Mouse (Mus musculus) limb, embryonic 15.5 days (tissue): Measurements from ENCODE around the gene Jazf1. TPM values are rescaled to one million over a fixed set of nuclear protein-coding genes. Genes with fewer than 3 reads are reported as not detected.

ENCODE experiments used
- ATAC-seq: fragments of 200-750 bp; cut with Nextera tagmentation; 2 replicates; pipeline ENCODE4 v1.8.0; 2017; ENCODE audit warnings: low read depth, moderate TSS enrichment; ENCODE audit not compliant: insufficient number of reproducible peaks, low FRiP score, low TSS enrichment
- H3K27ac ChIP-seq: fragments of 300-500 bp; sonication (generic); 2 replicates; pipeline ENCODE4 v1.5.1; 2015; ENCODE audit warnings: moderate library complexity, mild to moderate bottlenecking, inconsistent platforms
- H3K27me3 ChIP-seq: fragments of 300-500 bp; sonication (generic); 2 replicates; pipeline ENCODE4 v1.6.1; 2015; ENCODE audit warnings: inconsistent platforms
- H3K36me3 ChIP-seq: fragments of 300-500 bp; sonication (generic); 2 replicates; pipeline ENCODE4 v1.6.1; 2015; ENCODE audit warnings: inconsistent platforms
- H3K4me1 ChIP-seq: fragments of 300-500 bp; sonication (generic); 2 replicates; pipeline ENCODE4 v1.6.1; 2015; ENCODE audit warnings: inconsistent platforms
- H3K4me2 ChIP-seq: fragments of 300-500 bp; sonication (generic); 2 replicates; pipeline ENCODE4 v1.6.1; 2015; ENCODE audit warnings: mild to moderate bottlenecking, inconsistent platforms
- H3K4me3 ChIP-seq: fragments of 300-500 bp; sonication (generic); 2 replicates; pipeline ENCODE4 v1.5.1; 2015; ENCODE audit warnings: mild to moderate bottlenecking, inconsistent platforms
- H3K9ac ChIP-seq: fragments of 300-500 bp; sonication (generic); 2 replicates; pipeline ENCODE4 v1.6.1; 2015; ENCODE audit warnings: inconsistent platforms
- H3K9me3 ChIP-seq: fragments of 300-500 bp; sonication (generic); 2 replicates; pipeline ENCODE4 v1.6.1; 2016; ENCODE audit warnings: inconsistent platforms
- WGBS: fragments of 180-500 bp; shearing (Covaris S2); methylation state at CpG from one replicate; pipeline ENCODE4 v1.1.7; 2015; 5-methylcytosine and 5-hydroxymethylcytosine counted together
- polyA plus RNA-seq: library from polyadenylated mRNA; unstranded; fragments of >200 nt; fragmentation: Nextera tagmentation; extraction: Ambion mirVana; gene quantifications from 2 replicates; pipeline ENCODE4 v1.2.1, GENCODE M21; 2015

Jazf1 gene
- polyA plus RNA-seq, 1 experiment from 2014 or later, result 21.0 TPM

- Histone ChIP-seq H3K9ac (no peak overlapping the region), H3K4me3 (no peak overlapping the region), H3K36me3 (no peaks in the 10 kb centered on the region), H3K4me2 (no peak overlapping the region), H3K9me3 (no peaks in the 10 kb centered on the region), H3K4me1 (peaks cover 14% of the 10 kb centered on the region), H3K27me3 (no peaks in the 10 kb centered on the region), H3K27ac (no peak overlapping the region)
- 44% methylated on average over 5 of the region's 5 CpGs for WGBS
- no peak for ATAC-seq
Measured at GRCm38 (mm10) chr6:52950371-52950770, 118.1 kb downstream of the Jazf1 start.

- no peaks in the 10 kb centered on the region for H3K27me3 ChIP-seq
- WGBS, result 26% methylated on average over 5 of the region's 5 CpGs
- H3K27ac ChIP-seq, result no peak overlapping the region
- H3K9ac ChIP-seq, result no peak overlapping the region
- no peak overlapping the region for H3K4me2 ChIP-seq
- no peak for ATAC-seq
- no peak overlapping the region for H3K4me3 ChIP-seq
- H3K36me3 ChIP-seq, result no peaks in the 10 kb centered on the region
- peaks cover 16% of the 10 kb centered on the region; the same call in 1 of the 2 replicates for H3K4me1 ChIP-seq
- no peaks in the 10 kb centered on the region for H3K9me3 ChIP-seq
Measured at GRCm38 (mm10) chr6:52942534-52942933, 125.9 kb downstream of the Jazf1 start.

- Histone ChIP-seq H3K27me3 (no peaks in the 10 kb centered on the region), H3K4me2 (no peak overlapping the region), H3K4me1 (peaks cover 16% of the 10 kb centered on the region; the same call in 1 of the 2 replicates), H3K36me3 (no peaks in the 10 kb centered on the region), H3K9ac (no peak overlapping the region), H3K27ac (no peak overlapping the region), H3K4me3 (no peak overlapping the region), H3K9me3 (no peaks in the 10 kb centered on the region)
- no peak for ATAC-seq
- WGBS, result 31% methylated on average over 5 of the region's 5 CpGs
Measured at GRCm38 (mm10) chr6:52942101-52942500, 126.3 kb downstream of the Jazf1 start.

- H3K4me1 ChIP-seq, result peaks cover 25% of the 10 kb centered on the region; the same call in 1 of the 2 replicates
- H3K9me3 ChIP-seq, result no peaks in the 10 kb centered on the region
- no peak overlapping the region for H3K9ac ChIP-seq
- H3K36me3 ChIP-seq, result no peaks in the 10 kb centered on the region
- no peak overlapping the region for H3K27ac ChIP-seq
- no peak for ATAC-seq
- no peak overlapping the region for H3K4me2 ChIP-seq
- WGBS, result 69% methylated on average over 3 of the region's 3 CpGs
- no peak overlapping the region for H3K4me3 ChIP-seq
- no peaks in the 10 kb centered on the region for H3K27me3 ChIP-seq
Measured at GRCm38 (mm10) chr6:52937916-52938315, 130.5 kb downstream of the Jazf1 start.

GRCm38 (mm10) chr6:52936995-52937394 lies 131.4 kb downstream of the Jazf1 start:
- H3K4me1 ChIP-seq, result peaks cover 29% of the 10 kb centered on the region
- WGBS, result 22% methylated on average over 10 of the region's 10 CpGs
- no peaks in the 10 kb centered on the region for H3K36me3 ChIP-seq
- no peak overlapping the region for H3K4me2 ChIP-seq
- H3K4me3 ChIP-seq, result no peak overlapping the region
- no peaks in the 10 kb centered on the region for H3K9me3 ChIP-seq
- H3K9ac ChIP-seq, result no peak overlapping the region
- H3K27ac ChIP-seq, result no peak overlapping the region
- no peaks in the 10 kb centered on the region for H3K27me3 ChIP-seq
- ATAC-seq, result no peak

- H3K9ac ChIP-seq, result no peak overlapping the region
Measured at GRCm38 (mm10) chr6:52934021-52934420, 134.4 kb downstream of the Jazf1 start.

GRCm38 (mm10) chr6:52932603-52933178 lies 135.7 kb downstream of the Jazf1 start:
- Histone ChIP-seq H3K4me1 (peaks cover 15% of the 10 kb centered on the region), H3K4me2 (no peak overlapping the region), H3K9ac (no peak overlapping the region), H3K36me3 (no peaks in the 10 kb centered on the region), H3K27ac (no peak overlapping the region), H3K27me3 (no peaks in the 10 kb centered on the region), H3K9me3 (no peaks in the 10 kb centered on the region), H3K4me3 (no peak overlapping the region)
- WGBS, result 28% methylated on average over 7 of the region's 7 CpGs
- no peak for ATAC-seq

More at GRCm38 (mm10) chr6:52934021-52934420, 134.4 kb downstream of the Jazf1 start:
- ATAC-seq, result no peak
- no peaks in the 10 kb centered on the region for H3K36me3 ChIP-seq
- WGBS, result 78% methylated on average over 6 of the region's 6 CpGs
- no peak overlapping the region for H3K4me3 ChIP-seq
- H3K4me2 ChIP-seq, result no peak overlapping the region
- peaks cover 19% of the 10 kb centered on the region for H3K4me1 ChIP-seq
- H3K27me3 ChIP-seq, result no peaks in the 10 kb centered on the region
- peak overlapping the region; percentile 33; the same call in 1 of the 2 replicates for H3K27ac ChIP-seq
- H3K9me3 ChIP-seq, result no peaks in the 10 kb centered on the region

- Histone ChIP-seq H3K27ac (no peak overlapping the region), H3K4me1 (peaks cover 28% of the 10 kb centered on the region), H3K4me3 (no peak overlapping the region), H3K9ac (no peak overlapping the region), H3K9me3 (no peaks in the 10 kb centered on the region), H3K4me2 (no peak overlapping the region), H3K27me3 (no peaks in the 10 kb centered on the region), H3K36me3 (no peaks in the 10 kb centered on the region)
- WGBS, result 72% methylated on average over 12 of the region's 12 CpGs
- no peak for ATAC-seq
Measured at GRCm38 (mm10) chr6:52929358-52929757, 139.1 kb downstream of the Jazf1 start.

GRCm38 (mm10) chr6:52926947-52927346 lies 141.5 kb downstream of the Jazf1 start:
- Histone ChIP-seq H3K36me3 (no peaks in the 10 kb centered on the region), H3K9me3 (no peaks in the 10 kb centered on the region), H3K27me3 (no peaks in the 10 kb centered on the region), H3K9ac (no peak overlapping the region), H3K4me3 (no peak overlapping the region), H3K27ac (no peak overlapping the region), H3K4me2 (no peak overlapping the region), H3K4me1 (peaks cover 18% of the 10 kb centered on the region; the same call in 1 of the 2 replicates)
- ATAC-seq, result no peak
- 73% methylated on average over 4 of the region's 4 CpGs for WGBS

GRCm38 (mm10) chr6:52925458-52926042 lies 142.9 kb downstream of the Jazf1 start:
- Histone ChIP-seq H3K4me2 (no peak overlapping the region), H3K27ac (peak overlapping the region; percentile 68), H3K4me1 (peaks cover 18% of the 10 kb centered on the region; the same call in 1 of the 2 replicates), H3K4me3 (no peak overlapping the region), H3K9me3 (no peaks in the 10 kb centered on the region), H3K36me3 (no peaks in the 10 kb centered on the region), H3K27me3 (no peaks in the 10 kb centered on the region), H3K9ac (no peak overlapping the region)
- 27% methylated on average over 9 of the region's 9 CpGs for WGBS
- ATAC-seq, result peak; percentile 78

- no peaks in the 10 kb centered on the region for H3K9me3 ChIP-seq
- H3K4me3 ChIP-seq, result no peak overlapping the region
- H3K4me1 ChIP-seq, result peaks cover 20% of the 10 kb centered on the region; the same call in 1 of the 2 replicates
- H3K4me2 ChIP-seq, result no peak overlapping the region
- no peak overlapping the region for H3K9ac ChIP-seq
- WGBS, result 81% methylated on average over 6 of the region's 6 CpGs
- no peak overlapping the region for H3K27ac ChIP-seq
- no peaks in the 10 kb centered on the region for H3K27me3 ChIP-seq
- no peaks in the 10 kb centered on the region for H3K36me3 ChIP-seq
- ATAC-seq, result no peak
Measured at GRCm38 (mm10) chr6:52921248-52921647, 147.2 kb downstream of the Jazf1 start.

GRCm38 (mm10) chr6:52920719-52921118 lies 147.7 kb downstream of the Jazf1 start:
- H3K9me3 ChIP-seq, result no peaks in the 10 kb centered on the region
- H3K9ac ChIP-seq, result no peak overlapping the region
- H3K4me2 ChIP-seq, result no peak overlapping the region
- no peak overlapping the region for H3K4me3 ChIP-seq
- H3K27me3 ChIP-seq, result no peaks in the 10 kb centered on the region
- H3K4me1 ChIP-seq, result peaks cover 15% of the 10 kb centered on the region; the same call in 1 of the 2 replicates
- H3K36me3 ChIP-seq, result no peaks in the 10 kb centered on the region
- WGBS, result 78% methylated on average over 6 of the region's 6 CpGs
- no peak overlapping the region for H3K27ac ChIP-seq
- ATAC-seq, result no peak
